9 mouse cellular contexts compared by ENCODE assay signal in genomic region chr19:41384922-41385508, GRCm38 (mm10). TPM values are rescaled to one million over a fixed set of nuclear protein-coding genes. Genes with fewer than 3 reads are reported as not detected.
DNase-seq lines count a peak whose midpoint lies in the region; ATAC-seq and TF ChIP-seq lines count a peak whose summit lies in the region.
"Had no signal": no experiment of that assay in that cellular context is flagged by ENCODE, and none has a peak within 500 bp of the region (broad histone marks: within the 10 kb centered on the region; RNA-seq: fewer than 3 reads in every experiment).

TSS of gene Pik3ap1 (minus strand) at chr19:41385102.

- H3K27me3 ChIP-seq in liver, embryonic 15.5 days: peaks cover 15% of the 10 kb centered on the region

- H3K4me1 ChIP-seq in liver, embryonic 15.5 days (replicated peaks): peaks cover 46% of the 10 kb centered on the region

- H3K9me3 ChIP-seq in liver, embryonic 15.5 days (replicated peaks): no peaks in the 10 kb centered on the region

- intact Hi-C loops in gastrocnemius, adult 2 months (cut with DNase I): no loop called here

- peak within 1 kb of the TSS; percentile 68 for H3K4me3 ChIP-seq in gastrocnemius, adult 2 months
- peak within 1 kb of the TSS; percentile 56 for H3K4me3 ChIP-seq in liver, embryonic 15.5 days (replicated peaks)

- peak; percentile 38; the same call in 1 of the 2 replicates for ATAC-seq in liver, embryonic 15.5 days (ENCODE audit: insufficient read depth)
- ATAC-seq: Patski had no signal

- H3K27ac ChIP-seq in gastrocnemius, adult 2 months: peak within 1 kb of the TSS; percentile 49; the same call in 1 of the 2 replicates
- peak within 1 kb of the TSS; percentile 61; the same call in 1 of the 2 replicates for H3K27ac ChIP-seq in liver, embryonic 15.5 days (replicated peaks)

- H3K36me3 ChIP-seq in liver, embryonic 15.5 days (replicated peaks): no peaks in the 10 kb centered on the region

- peak within 1 kb of the TSS; percentile 62 for H3K4me2 ChIP-seq in liver, embryonic 15.5 days

- under 1% methylated on average over 41 of the region's 41 CpGs for WGBS in liver, embryonic 15.5 days (ENCODE audit: insufficient replicate concordance)

- TF ChIP-seq CTCF in gastrocnemius, adult 2 months (IDR thresholded peaks at IDR 0.05): no peak

- peak within 1 kb of the TSS; percentile 58 for H3K9ac ChIP-seq in liver, embryonic 15.5 days

- peak; percentile 16 for DNase-seq in kidney, adult 11 months
- no peak for DNase-seq in kidney, adult 9 months
- peak; percentile 74 for DNase-seq in adrenal gland, postnatal 14 days
- DNase-seq in gastrocnemius, adult 2 months: peak; percentile 54
- DNase-seq in induced T-regulatory cell, adult 2 months (ENCODE audit: low read depth): peak; percentile 61
- peak; percentile 63 to 76 for DNase-seq in natural killer cell, adult 2 months (ENCODE audit: low spot score in 2 of 2)
- peak; percentile 5 to 23 for DNase-seq in thymus, postnatal 10 days (ENCODE audit: low spot score in 2 of 2)

RNA-seq across cellular contexts. Expression of gene Pik3ap1, which starts in this region (rescaled TPM):
- total RNA-seq in adrenal gland, postnatal 14 days (2021): 8.4 and 9.3 TPM in 2 replicates
- under 1 TPM; 0.25 to 0.43 TPM for total RNA-seq in gastrocnemius, adult 2 months (2021)
- 11.3 and 14.3 TPM in 2 replicates for polyA plus RNA-seq in liver, embryonic 15.5 days (2015; fragmentation: Nextera tagmentation; extraction: Ambion mirVana)

Comparison
In these comparisons a context has a peak if more than half of its experiments do, and no peak if none do; other contexts are left out.
1. Peak in DNase-seq, H3K4me3 ChIP-seq and H3K27ac ChIP-seq in gastrocnemius, adult 2 months; RNA of the gene not detected or under 1 TPM.